Mouse (Mus musculus): ENCODE measurements around the gene Gm21897.

- no peak for TF ChIP-seq CHD2 (IDR thresholded peaks at IDR 0.05; ENCODE audit: low read depth, low read length)
- TF ChIP-seq MAFK (IDR thresholded peaks at IDR 0.05; ENCODE audit: insufficient read depth, low read depth, low read length), result no peak
- no peak for TF ChIP-seq HCFC1 (IDR thresholded peaks at IDR 0.05; ENCODE audit: borderline replicate concordance, insufficient read depth, low read length)
- no peak for TF ChIP-seq ZNF384 (IDR thresholded peaks at IDR 0.05; ENCODE audit: low read depth, low read length)
- TF ChIP-seq ZC3H11A (IDR thresholded peaks at IDR 0.05; ENCODE audit: borderline replicate concordance, low read depth, low read length), result no peak
These were observed 42.0 kb downstream of the Gm21897 start for GRCm38 (mm10) chr16:15359110-15359782.

All from ES-E14 (cell line).